Mouse (Mus musculus) embryo, embryonic 9.5 days (tissue): ENCODE data around the gene Ror2.

Experiments used
- DNase-seq: peaks from one replicate; pipeline ENCODE4 v3.0.0-alpha.2; 2017; ENCODE audit errors: extremely low spot score

Gene Ror2

GRCm38 (mm10) chr13:53068461-53068860 is 217.5 kb downstream of the Ror2 start:
- peak; percentile 20 for DNase-seq

- no peak for DNase-seq
Measured at GRCm38 (mm10) chr13:53067949-53068348, 218.0 kb downstream of the Ror2 start.

- DNase-seq = no peak
Measured at GRCm38 (mm10) chr13:53065122-53065521, 220.8 kb downstream of the Ror2 start.

GRCm38 (mm10) chr13:53064681-53065080 is 221.2 kb downstream of the Ror2 start:
- DNase-seq = no peak
